Mouse (Mus musculus) limb, embryonic 11.5 days (tissue): ENCODE results near the gene Itpripl1. TPM values are rescaled to one million over a fixed set of nuclear protein-coding genes. Genes with fewer than 3 reads are reported as not detected.
"Not testable (repeated sequence)": the region's sequence is repeated elsewhere in the genome, so short reads cannot be mapped to it uniquely, and the experiment has no call there.

Experiments
- ATAC-seq: fragments of 200-750 bp; cut with Nextera tagmentation; 2 replicates; pipeline ENCODE4 v1.8.0; 2017; ENCODE audit warnings: low read depth; ENCODE audit not compliant: insufficient number of reproducible peaks, low FRiP score, low TSS enrichment
- DNase-seq: peaks from one replicate; pipeline ENCODE4 v3.0.0-alpha.2; 2015; ENCODE audit warnings: low spot score
- H3K27ac ChIP-seq: fragments of 300-500 bp; sonication (generic); replicated peaks from 2 replicates; pipeline ENCODE4 v1.5.1; 2014; ENCODE audit warnings: low read depth, mild to moderate bottlenecking, low read length
- H3K27me3 ChIP-seq: fragments of 300-500 bp; sonication (generic); 2 replicates; pipeline ENCODE4 v1.6.1; 2014; ENCODE audit warnings: mild to moderate bottlenecking, low read length, mixed read lengths; ENCODE audit not compliant: control insufficient read depth, insufficient read depth
- H3K36me3 ChIP-seq: fragments of 300-500 bp; sonication (generic); 2 replicates; pipeline ENCODE4 v1.6.1; 2014; ENCODE audit warnings: mild to moderate bottlenecking, low read length, moderate library complexity, mixed read lengths; ENCODE audit not compliant: control insufficient read depth, insufficient read depth
- H3K4me1 ChIP-seq: fragments of 300-500 bp; sonication (generic); 2 replicates; pipeline ENCODE4 v1.6.1; 2014; ENCODE audit warnings: low read length, mixed read lengths; ENCODE audit not compliant: control insufficient read depth, insufficient read depth
- H3K4me2 ChIP-seq: fragments of 300-500 bp; sonication (generic); 2 replicates; pipeline ENCODE4 v1.6.1; 2014; ENCODE audit warnings: low read depth, mild to moderate bottlenecking, moderate library complexity; ENCODE audit not compliant: severe bottlenecking
- H3K4me3 ChIP-seq: fragments of 300-500 bp; sonication (generic); 2 replicates; pipeline ENCODE4 v1.5.1; 2014; ENCODE audit warnings: low read depth, low read length
- H3K9ac ChIP-seq: fragments of 300-500 bp; sonication (generic); 2 replicates; pipeline ENCODE4 v1.6.1; 2014; ENCODE audit warnings: mild to moderate bottlenecking, low read length
- H3K9me3 ChIP-seq: fragments of 300-500 bp; sonication (generic); 2 replicates; pipeline ENCODE4 v1.6.1; 2016; ENCODE audit warnings: low read length; ENCODE audit not compliant: control insufficient read depth
- WGBS: fragments of 180-500 bp; shearing (Covaris S2); extraction: QIAGEN DNeasy Blood & Tissue Kit; methylation state at CpG from one replicate; pipeline ENCODE4 v1.1.7; 2014; 5-methylcytosine and 5-hydroxymethylcytosine counted together
- polyA plus RNA-seq: library from polyadenylated mRNA; unstranded; fragments of >200 nt; fragmentation: Nextera tagmentation; extraction: Ambion mirVana; gene quantifications from 2 replicates; pipeline ENCODE4 v1.2.1, GENCODE M21; 2014

The Itpripl1 gene
- polyA plus RNA-seq, 1 experiment from 2014 or later = 17.5 TPM

GRCm38 (mm10) chr2:127140011-127140410 lies 3.2 kb downstream of the Itpripl1 start:
- DNase-seq (no peak), ATAC-seq (no peak)
- H3K9me3 ChIP-seq = no peaks in the 10 kb centered on the region
- WGBS = 93% methylated on average over 7 of the region's 7 CpGs
- H3K36me3 ChIP-seq = peaks cover 6% of the 10 kb centered on the region; the same call in 1 of the 2 replicates
- H3K4me2 ChIP-seq = no peak overlapping the region
- H3K4me1 ChIP-seq = peaks cover 5% of the 10 kb centered on the region
- no peak overlapping the region for H3K4me3 ChIP-seq
- H3K9ac ChIP-seq = no peak overlapping the region
- no peaks in the 10 kb centered on the region for H3K27me3 ChIP-seq
- no peak overlapping the region for H3K27ac ChIP-seq

- Histone ChIP-seq H3K4me1 (peaks cover 5% of the 10 kb centered on the region), H3K36me3 (peaks cover 6% of the 10 kb centered on the region; the same call in 1 of the 2 replicates), H3K9me3 (no peaks in the 10 kb centered on the region), H3K9ac (no peak overlapping the region), H3K4me3 (no peak overlapping the region), H3K27ac (no peak overlapping the region), H3K27me3 (no peaks in the 10 kb centered on the region), H3K4me2 (no peak overlapping the region)
- ATAC-seq = no peak
- no peak for DNase-seq
- WGBS = 100% methylated on average over 1 of the region's 1 CpGs
Measured at GRCm38 (mm10) chr2:127139605-127140004, 3.6 kb downstream of the Itpripl1 start.

GRCm38 (mm10) chr2:127139094-127139493 lies 4.1 kb downstream of the Itpripl1 start:
- Histone ChIP-seq H3K9me3 (no peaks in the 10 kb centered on the region), H3K4me2 (no peak overlapping the region), H3K4me3 (no peak overlapping the region), H3K9ac (no peak overlapping the region), H3K27ac (no peak overlapping the region), H3K36me3 (peaks cover 6% of the 10 kb centered on the region; the same call in 1 of the 2 replicates), H3K27me3 (no peaks in the 10 kb centered on the region), H3K4me1 (peaks cover 5% of the 10 kb centered on the region)
- ATAC-seq (no peak), DNase-seq (no peak)
- WGBS = 95% methylated on average over 8 of the region's 8 CpGs

- no peak overlapping the region for H3K9ac ChIP-seq
- H3K27me3 ChIP-seq = no peaks in the 10 kb centered on the region
- peaks cover 5% of the 10 kb centered on the region for H3K4me1 ChIP-seq
- 88% methylated on average over 4 of the region's 4 CpGs for WGBS
- no peak overlapping the region for H3K4me2 ChIP-seq
- H3K36me3 ChIP-seq = peaks cover 6% of the 10 kb centered on the region; the same call in 1 of the 2 replicates
- H3K9me3 ChIP-seq = no peaks in the 10 kb centered on the region
- ATAC-seq = no peak
- H3K4me3 ChIP-seq = no peak overlapping the region
- DNase-seq = no peak
- H3K27ac ChIP-seq = no peak overlapping the region
Measured at GRCm38 (mm10) chr2:127138449-127138848, 4.8 kb downstream of the Itpripl1 start.

- Histone ChIP-seq H3K4me3 (no peak overlapping the region), H3K4me1 (peaks cover 5% of the 10 kb centered on the region), H3K27me3 (no peaks in the 10 kb centered on the region), H3K36me3 (peaks cover 6% of the 10 kb centered on the region; the same call in 1 of the 2 replicates), H3K4me2 (no peak overlapping the region), H3K9ac (no peak overlapping the region; the same call in 1 of the 2 replicates), H3K27ac (no peak overlapping the region), H3K9me3 (no peaks in the 10 kb centered on the region)
- DNase-seq (no peak), ATAC-seq (no peak)
- WGBS = 90% methylated on average over 10 of the region's 10 CpGs
Measured at GRCm38 (mm10) chr2:127137838-127138420, 5.3 kb downstream of the Itpripl1 start.

GRCm38 (mm10) chr2:127136979-127137378 lies 6.3 kb downstream of the Itpripl1 start:
- no peak overlapping the region for H3K9ac ChIP-seq
- DNase-seq (peak; percentile 79), ATAC-seq (peak; percentile 35)
- no peaks in the 10 kb centered on the region for H3K27me3 ChIP-seq
- no peak overlapping the region for H3K4me2 ChIP-seq
- peaks cover 9% of the 10 kb centered on the region for H3K4me1 ChIP-seq
- H3K36me3 ChIP-seq = peaks cover 6% of the 10 kb centered on the region; the same call in 1 of the 2 replicates
- H3K9me3 ChIP-seq = no peaks in the 10 kb centered on the region
- H3K27ac ChIP-seq = 0 out of 2 replicates have a peak overlapping the region, but pooled peaks have one; percentile 5
- no peak overlapping the region for H3K4me3 ChIP-seq
- WGBS = 22% methylated on average over 5 of the region's 5 CpGs

GRCm38 (mm10) chr2:127135255-127135654 lies 8.0 kb downstream of the Itpripl1 start:
- H3K4me3 ChIP-seq, H3K36me3 ChIP-seq, ATAC-seq, H3K9ac ChIP-seq, H3K4me2 ChIP-seq, H3K27ac ChIP-seq, H3K27me3 ChIP-seq, DNase-seq, H3K9me3 ChIP-seq, H3K4me1 ChIP-seq: not testable (repeated sequence)
- 45% methylated on average over 2 of the region's 3 CpGs for WGBS

- Histone ChIP-seq H3K4me3 (peak within 1 kb of the TSS; percentile 85), H3K36me3 (no peaks in the 10 kb centered on the region), H3K27ac (peak within 1 kb of the TSS; percentile 76), H3K27me3 (no peaks in the 10 kb centered on the region), H3K4me1 (peaks cover 9% of the 10 kb centered on the region), H3K4me2 (peak within 1 kb of the TSS; percentile 44), H3K9ac (peak within 1 kb of the TSS; percentile 75), H3K9me3 (no peaks in the 10 kb centered on the region)
- peak; percentile 96 for DNase-seq
- ATAC-seq = peak; percentile 80
- WGBS = 2% methylated on average over 57 of the region's 57 CpGs
Measured at GRCm38 (mm10) chr2:127133621-127134461, 9.4 kb downstream of the Itpripl1 start, which contains the start of gene Ncaph. Gene Ncaph (minus strand): TSS chr2:127133954.
